Mouse (Mus musculus): ENCODE measurements around the gene 0610010K14Rik. TPM values are rescaled to one million over a fixed set of nuclear protein-coding genes. Genes with fewer than 3 reads are reported as not detected.

0610010K14Rik gene
- total RNA-seq, 2 experiments from 2014 or later, result 38.6 to 61.4 TPM

Small RNA genes within 50 kb of the gene (microRNA-seq; reads per million reads assigned to microRNA genes)
- gene Mir195a (8,558 reads per million, percentile 93 among the genes with 10 or more reads in this experiment), gene Mir497 (not detected), gene Mir497b (not detected)

Other genes with a start within 250 kb of the 0610010K14Rik start
- gene Gabarap, start 246.8 kb downstream of the 0610010K14Rik start, total RNA-seq (2021), result 100 to 1,000 TPM; 421 to 450 TPM
- 10 to 100 TPM; 54.6 to 57.1 TPM for gene Phf23, start 242.1 kb downstream of the 0610010K14Rik start, total RNA-seq (2021)
- gene Dvl2, start 237.3 kb downstream of the 0610010K14Rik start, total RNA-seq (2021), result 10 to 100 TPM; 15.6 to 17.4 TPM
- 100 to 1,000 TPM; 543 to 557 TPM for gene Acadvl, start 222.5 kb downstream of the 0610010K14Rik start, total RNA-seq (2021)
- gene Dlg4, start 221.0 kb downstream of the 0610010K14Rik start, total RNA-seq (2021), result 10 to 100 TPM; 27.4 to 40.4 TPM
- gene Asgr1, start 183.8 kb downstream of the 0610010K14Rik start, total RNA-seq (2021), result under 1 TPM in 1 of 2 experiments, not detected in 1; 0.33 TPM
- gene Asgr2, start 145.3 kb downstream of the 0610010K14Rik start, total RNA-seq (2021), result 1 to 10 TPM in 1 of 2 experiments, under 1 TPM in 1; 0.60 to 2.1 TPM
- gene Mgl2, start 107.6 kb downstream of the 0610010K14Rik start, total RNA-seq (2021), result 1 to 10 TPM; 2.7 to 3.4 TPM
- gene Clec10a, start 81.7 kb downstream of the 0610010K14Rik start, total RNA-seq (2021), result 1 to 10 TPM; 2.4 to 6.5 TPM
- gene Slc16a11, start 25.2 kb downstream of the 0610010K14Rik start, total RNA-seq (2021), result under 1 TPM in 1 of 2 experiments, not detected in 1; 0.23 TPM
- 1 to 10 TPM; 2.7 to 3.0 TPM for gene Slc16a13, start 16.9 kb downstream of the 0610010K14Rik start, total RNA-seq (2021)
- gene Bcl6b, start 8.1 kb downstream of the 0610010K14Rik start, total RNA-seq (2021), result 10 to 100 TPM; 10.7 to 18.9 TPM
- gene Gm21988, start 1.9 kb upstream of the 0610010K14Rik start, total RNA-seq (2021), result 1 to 10 TPM; 4.9 to 7.3 TPM
- gene Rnasek, start 1.9 kb upstream of the 0610010K14Rik start, total RNA-seq (2021), result 100 to 1,000 TPM; 224 to 245 TPM
- 1 to 10 TPM; 1.2 to 1.8 TPM for gene Alox12, start 17.4 kb upstream of the 0610010K14Rik start, total RNA-seq (2021)
- not detected for gene Alox12e, start 84.7 kb upstream of the 0610010K14Rik start, total RNA-seq (2021)
- gene Alox15, start 114.1 kb upstream of the 0610010K14Rik start, total RNA-seq (2021), result 1 to 10 TPM; 1.9 to 6.0 TPM
- 10 to 100 TPM; 24.6 to 26.0 TPM for gene Pelp1, start 172.1 kb upstream of the 0610010K14Rik start, total RNA-seq (2021)
- gene Arrb2, start 194.7 kb upstream of the 0610010K14Rik start, total RNA-seq (2021), result 10 to 100 TPM; 18.5 to 26.6 TPM
- 10 to 100 TPM; 20.3 to 24.4 TPM for gene Med11, start 214.0 kb upstream of the 0610010K14Rik start, total RNA-seq (2021)
- 1 to 10 TPM; 1.4 to 1.8 TPM for gene Zmynd15, start 221.5 kb upstream of the 0610010K14Rik start, total RNA-seq (2021)
- gene Cxcl16, start 222.1 kb upstream of the 0610010K14Rik start, total RNA-seq (2021), result 1 to 10 TPM; 7.4 to 8.5 TPM

Data from adrenal gland, postnatal 36 days (tissue).